Mouse (Mus musculus) E14TG2a.4 (cell line): ENCODE measurements at regions not wholly inside any gene's neighbourhood (a gene's known extent, or its start where the extent isn't known, plus 50 kb on each side); places are given as distances from the start of the nearest gene placed in this dataset.

ENCODE experiments used
- CTCF ChIP-seq: conservative IDR thresholded peaks from 2 replicates; pipeline ENCODE4 v1.5.1; 2014; ENCODE audit warnings: low read length
- NANOG ChIP-seq: IDR thresholded peaks from 2 replicates; pipeline ENCODE4 v1.6.1; 2014; ENCODE audit warnings: borderline replicate concordance, low read length, mixed read lengths
- POU5F1 ChIP-seq: IDR thresholded peaks from 2 replicates; pipeline ENCODE4 v1.6.1; 2014; ENCODE audit warnings: low read length, borderline replicate concordance

GRCm38 (mm10) chr8:128166097-128166496 is 192.3 kb upstream of the Nrp1 start:
- TF ChIP-seq CTCF (no peak), NANOG (no peak), POU5F1 (no peak)
